Comparison of ENCODE assay signal across 8 mouse cellular contexts in the genomic region with DNA sequence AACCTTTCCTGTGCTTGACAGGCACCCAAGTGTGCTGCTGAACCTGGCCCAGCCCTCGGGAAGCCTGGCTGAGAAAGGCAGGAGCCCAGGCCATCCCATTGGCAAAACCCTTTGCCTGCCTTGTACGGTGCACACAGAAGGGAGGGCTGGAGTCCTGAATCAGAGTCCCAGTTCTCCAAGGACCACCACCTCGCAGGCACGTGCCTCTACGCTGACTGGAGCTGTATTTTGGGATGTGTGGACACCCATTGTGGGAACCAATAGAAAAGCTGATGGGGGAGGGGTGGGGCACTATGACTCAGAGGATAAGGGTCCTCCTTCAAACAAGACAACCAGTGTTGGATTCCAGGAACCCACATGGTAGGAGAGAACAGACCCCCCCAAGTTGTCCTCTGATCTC.
DNase-seq lines count a peak whose midpoint lies in the region; ATAC-seq and TF ChIP-seq lines count a peak whose summit lies in the region.

No protein-coding gene starts in this region.

- H3K9me3 ChIP-seq in hindbrain, embryonic 13.5 days, result peaks cover 4% of the 10 kb centered on the region; the same call in 1 of the 2 replicates
- 0 out of 2 replicates have a peak, but pooled peaks cover 2% of the 10 kb centered on the region for H3K9me3 ChIP-seq in hindbrain, embryonic 16.5 days (ENCODE audit: control insufficient read depth, low read length)
- no peaks in the 10 kb centered on the region for H3K9me3 ChIP-seq in stomach, embryonic 16.5 days (replicated peaks; ENCODE audit: control insufficient read depth, low read length)

- H3K4me1 ChIP-seq in hindbrain, embryonic 13.5 days (replicated peaks), result peaks cover 57% of the 10 kb centered on the region
- H3K4me1 ChIP-seq in hindbrain, embryonic 16.5 days (ENCODE audit: control insufficient read depth, insufficient read depth, low read depth, low read length), result peaks cover 31% of the 10 kb centered on the region
- H3K4me1 ChIP-seq in spleen, adult 2 months (ENCODE audit: control insufficient read depth, insufficient read depth, insufficient read length), result peaks cover 15% of the 10 kb centered on the region
- H3K4me1 ChIP-seq in stomach, embryonic 16.5 days (ENCODE audit: control insufficient read depth, insufficient read depth, low read length), result peaks cover 53% of the 10 kb centered on the region

- no peak for ATAC-seq in hindbrain, embryonic 13.5 days (ENCODE audit: low FRiP score)
- no peak for ATAC-seq in hindbrain, embryonic 16.5 days
- no peak for ATAC-seq in stomach, embryonic 16.5 days (ENCODE audit: insufficient read depth, low FRiP score)

- no peak overlapping the region for H3K4me2 ChIP-seq in hindbrain, embryonic 13.5 days
- no peak overlapping the region for H3K4me2 ChIP-seq in hindbrain, embryonic 16.5 days (ENCODE audit: low read length)
- no peak overlapping the region for H3K4me2 ChIP-seq in stomach, embryonic 16.5 days (ENCODE audit: low read depth, low read length)

- 57% methylated on average over 5 of the region's 5 CpGs for WGBS in hindbrain, embryonic 13.5 days
- 51% methylated on average over 5 of the region's 5 CpGs for WGBS in hindbrain, embryonic 16.5 days
- 98% methylated on average over 5 of the region's 5 CpGs for WGBS in spleen, adult 2 months
- 76% methylated on average over 5 of the region's 5 CpGs for WGBS in stomach, embryonic 16.5 days

- H3K36me3 ChIP-seq in hindbrain, embryonic 13.5 days, result no peaks in the 10 kb centered on the region
- no peaks in the 10 kb centered on the region for H3K36me3 ChIP-seq in hindbrain, embryonic 16.5 days (ENCODE audit: control insufficient read depth, insufficient read depth, low read length)
- no peaks in the 10 kb centered on the region for H3K36me3 ChIP-seq in spleen, adult 2 months (ENCODE audit: control insufficient read depth, insufficient read depth, low read length)
- no peaks in the 10 kb centered on the region for H3K36me3 ChIP-seq in stomach, embryonic 16.5 days (ENCODE audit: control insufficient read depth, insufficient read depth, low read length)

- no peak for TF ChIP-seq POLR2A in spleen, adult 2 months (IDR thresholded peaks at IDR 0.05; ENCODE audit: low read depth, low read length)

- no peak for TF ChIP-seq CTCF in spleen, adult 2 months (IDR thresholded peaks at IDR 0.05; ENCODE audit: extremely low read depth, insufficient read depth, insufficient read length, insufficient replicate concordance)

- H3K4me3 ChIP-seq in hindbrain, embryonic 13.5 days, result no peak overlapping the region
- H3K4me3 ChIP-seq in hindbrain, embryonic 16.5 days (ENCODE audit: low read length), result no peak overlapping the region
- H3K4me3 ChIP-seq in spleen, adult 2 months (ENCODE audit: extremely low read depth, insufficient read depth, insufficient read length), result no peak overlapping the region
- no peak overlapping the region for H3K4me3 ChIP-seq in stomach, embryonic 16.5 days (replicated peaks; ENCODE audit: low read length)

- peak overlapping the region; percentile 98 for H3K27ac ChIP-seq in hindbrain, embryonic 13.5 days
- H3K27ac ChIP-seq in hindbrain, embryonic 16.5 days (ENCODE audit: low read depth, low read length), result no peak overlapping the region
- 0 out of 2 replicates have a peak overlapping the region, but pooled peaks have one; percentile 1 for H3K27ac ChIP-seq in spleen, adult 2 months (ENCODE audit: insufficient read depth, low read length)
- H3K27ac ChIP-seq in stomach, embryonic 16.5 days (ENCODE audit: low read length), result 0 out of 2 replicates have a peak overlapping the region, but pooled peaks have one; percentile 100

- H3K9ac ChIP-seq in hindbrain, embryonic 13.5 days, result no peak overlapping the region
- H3K9ac ChIP-seq in hindbrain, embryonic 16.5 days (ENCODE audit: low read depth, low read length), result no peak overlapping the region
- no peak overlapping the region for H3K9ac ChIP-seq in stomach, embryonic 16.5 days (ENCODE audit: low read length)

- H3K27me3 ChIP-seq in hindbrain, embryonic 13.5 days, result no peaks in the 10 kb centered on the region
- H3K27me3 ChIP-seq in hindbrain, embryonic 16.5 days (replicated peaks; ENCODE audit: control insufficient read depth, insufficient read depth, low read length), result no peaks in the 10 kb centered on the region
- H3K27me3 ChIP-seq in spleen, adult 2 months (ENCODE audit: control insufficient read depth, insufficient read depth, low read length), result no peaks in the 10 kb centered on the region
- H3K27me3 ChIP-seq in stomach, embryonic 16.5 days (ENCODE audit: control insufficient read depth, insufficient read depth, low read length), result no peaks in the 10 kb centered on the region

- DNase-seq in cerebellum, adult 8-10 months, result peak; percentile 22
- no peak for DNase-seq in cerebellum, postnatal 36 days
- no peak for DNase-seq in spleen, adult 2 months (ENCODE audit: low read depth in 1 of 2, low spot score in 2 of 2)
- DNase-seq in spleen, postnatal 36 days (ENCODE audit: low spot score in 2 of 2), result no peak
- DNase-seq in urinary bladder, postnatal 10 days (ENCODE audit: low spot score), result no peak
